Mouse (Mus musculus) ES-Bruce4 (cell line): ENCODE measurements around the gene Mpst.

Experiments
- CTCF ChIP-seq: IDR thresholded peaks from one replicate; pipeline ENCODE4 v1.8.1; 2011; ENCODE audit warnings: low read depth, low read length
- EP300 ChIP-seq: IDR thresholded peaks from 2 replicates; pipeline ENCODE4 v1.6.1; 2011; ENCODE audit warnings: low read depth, low read length; ENCODE audit not compliant: insufficient read depth
- POLR2A ChIP-seq: IDR thresholded peaks from one replicate; pipeline ENCODE4 v1.8.1; 2011; ENCODE audit warnings: low read length; ENCODE audit not compliant: insufficient read depth

DNA sequence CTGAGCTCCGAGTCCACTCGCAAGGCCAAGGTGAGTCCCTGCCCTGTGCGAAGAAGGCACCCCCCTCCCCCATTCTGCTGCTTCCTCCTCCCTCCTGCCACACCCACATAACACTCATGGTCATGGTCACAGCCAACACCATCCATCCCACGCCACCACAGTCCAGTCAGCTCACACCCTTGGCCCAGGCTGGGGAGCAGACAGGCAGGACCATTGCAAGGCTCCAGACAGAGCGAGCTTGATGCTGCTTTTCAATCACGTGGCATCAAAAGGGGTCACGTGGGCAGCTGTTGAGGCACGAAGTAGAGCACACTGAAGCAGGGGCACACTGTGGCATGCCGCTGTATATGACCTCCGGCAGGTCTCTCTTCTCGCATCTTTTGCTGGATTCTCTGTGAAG is 29.5 kb downstream of the Mpst start:
- TF ChIP-seq POLR2A (no peak), CTCF (no peak), EP300 (no peak)
